Mouse (Mus musculus) forebrain, embryonic 15.5 days (tissue): ENCODE measurements at regions not wholly inside any gene's neighbourhood (a gene's known extent, or its start where the extent isn't known, plus 50 kb on each side); places are given as distances from the start of the nearest gene placed in this dataset.

Experiments used
- ATAC-seq: fragments of 200-750 bp; cut with Nextera tagmentation; replicated peaks from 2 replicates; pipeline ENCODE4 v1.8.0; 2017; ENCODE audit warnings: mild to moderate bottlenecking, moderate TSS enrichment, moderate library complexity
- H3K27ac ChIP-seq: fragments of 300-500 bp; sonication (generic); replicated peaks from 2 replicates; pipeline ENCODE4 v1.5.1; 2015; ENCODE audit warnings: mild to moderate bottlenecking, inconsistent platforms
- H3K27me3 ChIP-seq: fragments of 300-500 bp; sonication (generic); 2 replicates; pipeline ENCODE4 v1.6.1; 2015; ENCODE audit warnings: inconsistent platforms
- H3K36me3 ChIP-seq: fragments of 300-500 bp; sonication (generic); 2 replicates; pipeline ENCODE4 v1.6.1; 2015; ENCODE audit warnings: mild to moderate bottlenecking, inconsistent platforms
- H3K4me1 ChIP-seq: fragments of 300-500 bp; sonication (generic); 2 replicates; pipeline ENCODE4 v1.6.1; 2015; ENCODE audit warnings: inconsistent platforms
- H3K4me2 ChIP-seq: fragments of 300-500 bp; sonication (generic); replicated peaks from 2 replicates; pipeline ENCODE4 v1.6.1; 2015; ENCODE audit warnings: mild to moderate bottlenecking, inconsistent platforms
- H3K4me3 ChIP-seq: fragments of 300-500 bp; sonication (generic); 2 replicates; pipeline ENCODE4 v1.5.1; 2015; ENCODE audit warnings: mild to moderate bottlenecking, inconsistent platforms
- H3K9ac ChIP-seq: fragments of 300-500 bp; sonication (generic); replicated peaks from 2 replicates; pipeline ENCODE4 v1.6.1; 2015; ENCODE audit warnings: mild to moderate bottlenecking, inconsistent platforms
- H3K9me3 ChIP-seq: fragments of 300-500 bp; sonication (generic); 2 replicates; pipeline ENCODE4 v1.6.1; 2016; ENCODE audit warnings: inconsistent platforms
- WGBS: fragments of 180-500 bp; shearing (Covaris S2); methylation state at CpG from one replicate; pipeline ENCODE4 v1.1.7; 2015; ENCODE audit warnings: mixed read lengths; 5-methylcytosine and 5-hydroxymethylcytosine counted together
- microRNA counts: library from miRNA; unstranded; fragments of <30 nt; microRNA quantifications from one replicate; lab custom pipeline; 2016
- microRNA-seq: library from miRNA; unstranded; fragments of <30 nt; microRNA quantifications from one replicate; pipeline ENCODE4, GENCODE M21; 2016

DNA sequence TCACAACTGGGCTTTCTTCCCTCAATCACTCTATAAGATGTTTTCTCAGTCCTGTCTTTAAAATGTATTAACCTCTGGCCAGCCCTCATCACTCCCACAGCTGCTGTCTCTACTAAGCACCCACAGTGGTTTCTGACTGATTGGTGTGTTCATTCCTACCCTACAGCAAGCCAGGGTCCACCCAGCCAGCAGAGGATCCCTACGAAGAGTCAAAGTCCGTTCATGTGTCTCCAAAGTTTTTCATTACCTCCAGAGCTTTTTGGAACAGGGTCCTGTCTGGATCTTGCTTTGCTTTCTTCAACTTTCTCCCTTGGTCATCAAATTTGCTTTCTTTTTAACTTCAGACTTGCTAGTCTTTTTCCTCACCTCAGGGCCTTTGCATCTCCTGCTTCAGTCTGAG is 69.3 kb upstream of the 4933415F23Rik start:
- ATAC-seq: no peak
- WGBS: 94% methylated on average over 2 of the region's 2 CpGs
- no peak overlapping the region for H3K4me3 ChIP-seq
- no peak overlapping the region for H3K9ac ChIP-seq
- H3K27ac ChIP-seq: no peak overlapping the region
- no peak overlapping the region for H3K4me2 ChIP-seq
- no peaks in the 10 kb centered on the region for H3K27me3 ChIP-seq
- no peaks in the 10 kb centered on the region for H3K4me1 ChIP-seq
- H3K9me3 ChIP-seq: no peaks in the 10 kb centered on the region
- H3K36me3 ChIP-seq: no peaks in the 10 kb centered on the region

DNA sequence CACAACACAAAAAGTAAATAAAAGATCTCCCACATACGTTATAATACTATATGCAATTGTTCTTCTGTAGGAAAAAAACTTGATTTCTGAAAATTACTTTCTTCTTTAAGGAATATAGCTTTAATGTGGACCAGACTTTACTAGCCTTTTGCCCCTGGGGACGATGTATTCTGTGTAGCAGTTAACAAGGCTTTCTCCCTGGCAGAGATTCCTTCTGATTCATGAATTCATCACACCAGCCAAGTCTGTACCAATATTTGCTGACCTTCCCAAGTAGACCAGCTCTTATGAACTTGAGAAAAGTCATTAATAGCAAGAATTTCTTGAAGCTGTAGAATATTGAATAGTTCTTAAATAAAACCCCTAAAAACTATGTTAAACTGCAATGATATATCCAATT is 68.7 kb upstream of the 4933415F23Rik start:
- no peak overlapping the region for H3K4me3 ChIP-seq
- no peak for ATAC-seq
- no peak overlapping the region for H3K4me2 ChIP-seq
- H3K9me3 ChIP-seq: no peaks in the 10 kb centered on the region
- no peaks in the 10 kb centered on the region for H3K4me1 ChIP-seq
- WGBS: 82% methylated on average over 2 of the region's 2 CpGs
- no peak overlapping the region for H3K9ac ChIP-seq
- no peak overlapping the region for H3K27ac ChIP-seq
- no peaks in the 10 kb centered on the region for H3K27me3 ChIP-seq
- H3K36me3 ChIP-seq: no peaks in the 10 kb centered on the region

DNA sequence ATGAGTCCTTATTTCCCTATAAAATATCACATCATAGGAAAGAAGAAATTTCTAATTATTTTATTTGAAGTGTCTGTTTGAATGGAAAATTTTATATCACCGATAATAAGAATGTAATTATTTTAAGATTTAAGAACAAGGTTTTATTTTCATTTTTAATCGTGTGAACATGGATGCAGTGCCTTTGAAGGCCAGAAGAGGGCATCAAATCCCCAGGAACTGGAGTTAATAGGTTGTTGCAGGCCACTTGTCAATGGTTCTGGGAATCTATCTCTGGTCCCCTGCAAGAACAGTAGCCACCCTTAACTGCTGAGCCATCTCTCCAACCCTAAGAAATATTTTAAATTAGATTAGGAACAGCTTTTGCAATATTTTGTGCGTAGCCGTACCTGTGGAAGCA is 66.5 kb upstream of the 4933415F23Rik start:
- Histone ChIP-seq H3K36me3 (no peaks in the 10 kb centered on the region), H3K27me3 (no peaks in the 10 kb centered on the region), H3K9ac (no peak overlapping the region), H3K9me3 (no peaks in the 10 kb centered on the region), H3K4me2 (no peak overlapping the region), H3K4me3 (no peak overlapping the region), H3K27ac (no peak overlapping the region), H3K4me1 (no peaks in the 10 kb centered on the region)
- ATAC-seq: no peak
- 91% methylated on average over 4 of the region's 4 CpGs for WGBS

DNA sequence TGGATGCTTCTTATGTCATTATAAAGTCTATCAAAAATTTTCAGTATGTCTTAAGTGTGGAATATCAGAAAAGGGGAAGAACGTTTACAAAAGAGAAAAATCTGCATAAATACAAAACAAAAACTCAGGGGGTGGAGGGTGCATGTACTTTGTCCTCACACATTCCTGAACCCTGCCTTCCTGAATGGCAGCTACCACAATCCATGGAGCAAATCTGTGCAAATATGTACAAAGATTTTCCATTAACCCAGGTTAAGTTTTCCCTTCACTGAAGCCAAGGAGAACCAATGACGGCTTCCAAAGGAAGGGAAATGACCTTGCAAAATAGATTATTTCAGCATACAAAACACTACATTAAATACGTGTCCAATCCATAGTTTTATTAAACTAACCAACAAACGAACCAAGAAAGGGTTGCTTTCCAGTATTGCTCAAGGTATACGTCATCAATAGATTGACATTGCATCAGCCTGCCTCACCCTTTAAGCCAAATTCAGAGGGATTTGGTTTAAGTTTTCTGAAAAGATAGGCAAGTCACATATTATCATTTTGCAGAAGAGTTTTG is 61.4 kb upstream of the 4933415F23Rik start:
- Histone ChIP-seq H3K9me3 (no peaks in the 10 kb centered on the region), H3K4me2 (no peak overlapping the region), H3K9ac (no peak overlapping the region), H3K36me3 (no peaks in the 10 kb centered on the region), H3K4me3 (no peak overlapping the region), H3K27me3 (no peaks in the 10 kb centered on the region), H3K4me1 (no peaks in the 10 kb centered on the region), H3K27ac (no peak overlapping the region)
- ATAC-seq: no peak
- WGBS: 82% methylated on average over 5 of the region's 5 CpGs

DNA sequence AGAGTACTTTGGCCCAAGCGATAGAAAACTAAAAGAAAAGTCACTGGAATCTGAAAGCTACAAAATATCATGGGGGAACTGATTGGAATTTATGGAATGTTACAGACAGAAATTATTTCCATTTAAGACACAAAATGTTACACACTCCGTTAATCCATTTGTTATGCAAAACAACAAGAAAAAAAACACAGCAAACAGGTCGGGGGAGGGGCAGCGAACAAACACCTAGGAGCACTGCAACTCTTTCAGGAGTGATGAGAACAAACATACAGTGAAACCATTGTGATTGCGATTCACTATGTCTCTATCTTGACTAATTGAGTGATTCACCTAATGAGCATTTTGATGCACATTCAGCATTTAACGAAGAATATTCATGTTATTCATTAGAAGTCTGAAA is 60.7 kb upstream of the 4933415F23Rik start:
- H3K4me2 ChIP-seq: no peak overlapping the region
- no peak for ATAC-seq
- no peaks in the 10 kb centered on the region for H3K36me3 ChIP-seq
- WGBS: 72% methylated on average over 6 of the region's 6 CpGs
- no peaks in the 10 kb centered on the region for H3K27me3 ChIP-seq
- no peaks in the 10 kb centered on the region for H3K9me3 ChIP-seq
- H3K4me3 ChIP-seq: no peak overlapping the region
- no peaks in the 10 kb centered on the region for H3K4me1 ChIP-seq
- H3K27ac ChIP-seq: no peak overlapping the region
- no peak overlapping the region for H3K9ac ChIP-seq

MicroRNAs in the stretch of these regions (microRNA counts, 519-probe panel; counts per million panel counts)
- microRNA mmu-miR-30a (lab: Ali Mortazavi, UCI): 3,534 counts per million, percentile 85 among the panel's probes with 10 or more counts
- 4,095 counts per million, percentile 93 among the panel's probes with 10 or more counts for microRNA mmu-miR-30c (lab: Ali Mortazavi, UCI)

Small RNA genes in the stretch of these regions (microRNA-seq; reads per million reads assigned to microRNA genes)
- gene Mir30a: 10,988 reads per million, percentile 96 among the genes with 10 or more reads in this experiment
- gene Mir30c-2: 37.1 reads per million, percentile 40 among the genes with 10 or more reads in this experiment
